Mouse (Mus musculus): Measurements from ENCODE around the gene Selplg.

GRCm38 (mm10) chr5:113807712-113808111 is 24.7 kb downstream of the Selplg start:
- TF ChIP-seq CTCF (IDR thresholded peaks at IDR 0.05; ENCODE audit: borderline replicate concordance, insufficient read depth, low read length) (no peak), POLR2A (IDR thresholded peaks at IDR 0.05; ENCODE audit: low read depth, low read length) (no peak)

Measured in embryonic fibroblast, embryonic 13.5 days (primary cell).